Mouse (Mus musculus) adrenal gland (tissue): ENCODE measurements around the gene Vmn1r77.
"Not testable (repeated sequence)": the region's sequence is repeated elsewhere in the genome, so short reads cannot be mapped to it uniquely, and the experiment has no call there.

Experiments
- intact Hi-C: fragments of 180-260 bp; cut with DNase I; formaldehyde crosslinking; loops from one replicate; pipeline ENCODE4 v1.15.1; 2025
- long read RNA-seq, 2 experiments: library from polyadenylated mRNA; unstranded; transcript quantifications; one replicate each; pipeline ENCODE4 v2.0.0; 2020; ENCODE audit warnings: borderline replicate concordance in 1 of 2; ENCODE audit not compliant: insufficient replicate concordance in 1 of 2

The Vmn1r77 gene
- long read RNA-seq, experiment 1: 0 reads
- long read RNA-seq, experiment 2: 0 reads

DNA sequence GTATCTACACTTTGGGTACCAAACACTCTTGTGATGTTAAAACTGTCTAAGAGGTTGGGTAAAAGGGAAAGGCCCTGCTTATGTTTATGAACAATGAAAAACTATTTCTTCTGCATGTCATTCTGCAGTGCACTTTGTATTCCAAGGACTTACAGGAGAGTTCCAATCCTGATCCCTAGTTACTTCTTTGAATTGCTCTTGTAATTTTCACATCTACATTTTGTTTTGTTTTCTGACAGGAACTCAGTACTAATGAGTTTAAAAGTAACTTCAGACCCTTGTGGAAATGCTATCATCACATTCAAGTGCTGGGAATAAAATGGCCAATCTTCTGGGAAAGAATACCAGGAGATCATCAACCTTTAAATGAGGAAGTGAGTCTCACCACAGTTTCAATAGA lies at the start of gene Vmn1r77:
Gene Vmn1r77, plus strand, starts transcription at position 301 of the 400 bp plus-strand sequence.
- intact Hi-C loops: not testable (repeated sequence)

GRCm38 (mm10) chr7:12011491-12011890 lies 25.1 kb upstream of the Vmn1r77 start:
- intact Hi-C loops: not testable (repeated sequence)

- intact Hi-C loops: not testable (repeated sequence)
These were observed 24.2 kb upstream of the Vmn1r77 start for GRCm38 (mm10) chr7:12012392-12012791.

DNA sequence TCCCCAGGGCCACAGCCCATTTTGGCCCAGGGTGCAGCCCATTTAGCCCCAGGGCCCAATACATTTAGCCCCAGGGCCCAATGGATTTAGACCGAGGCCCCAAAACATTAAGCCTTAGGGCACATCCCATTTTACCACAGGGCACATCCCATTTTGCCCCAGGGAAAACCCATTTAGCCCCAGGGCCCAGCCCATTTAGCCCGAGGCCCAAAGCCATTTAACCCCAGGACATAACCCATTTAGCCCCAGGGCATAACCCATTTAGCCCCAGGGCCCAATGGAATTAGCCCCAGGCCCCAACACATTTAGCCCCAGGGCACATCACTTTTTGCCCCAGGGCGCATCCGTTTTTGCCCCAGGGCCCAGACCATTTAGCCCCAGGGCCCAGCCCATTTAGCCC lies 23.4 kb upstream of the Vmn1r77 start:
- intact Hi-C loops: no loop called here

DNA sequence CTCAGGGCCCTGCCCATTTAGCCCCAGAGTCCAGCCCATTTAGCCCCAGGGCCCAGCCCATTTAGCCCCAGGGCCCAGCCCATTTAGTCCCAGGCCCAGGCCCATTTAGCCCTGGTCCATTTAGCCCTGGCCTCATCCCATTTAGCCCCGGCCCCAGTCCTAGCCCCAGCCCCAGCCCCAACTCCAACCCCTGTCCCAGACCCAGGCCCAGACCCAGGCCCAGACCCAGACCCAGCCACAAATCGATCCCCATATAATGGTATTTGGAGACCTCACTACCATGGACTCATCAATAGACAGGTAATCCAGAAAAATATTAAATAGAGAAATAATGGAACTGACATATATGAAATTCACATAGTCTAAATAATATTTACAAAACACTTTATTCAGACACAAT lies 18.7 kb upstream of the Vmn1r77 start:
- intact Hi-C loops: not testable (repeated sequence)

DNA sequence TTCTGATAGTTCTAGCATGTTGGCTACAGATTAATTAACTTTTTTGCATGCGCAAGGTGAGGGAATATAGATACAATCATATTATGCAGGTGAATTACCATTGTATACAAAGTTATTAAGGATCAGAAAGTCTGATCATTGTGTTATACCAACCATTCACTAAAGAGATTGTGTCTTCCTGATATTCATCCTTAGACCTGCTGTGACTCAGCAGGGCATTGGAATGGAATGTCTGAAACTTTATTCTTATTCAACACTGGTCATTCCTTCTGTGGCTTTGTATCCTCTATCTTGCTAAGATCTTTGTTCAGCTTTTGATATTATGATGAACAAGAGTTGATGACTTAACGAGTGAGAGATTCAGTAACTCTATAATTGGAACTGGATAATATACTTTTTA lies 4.1 kb downstream of the Vmn1r77 start:
- intact Hi-C loops: no loop called here
